Mouse (Mus musculus) lung, postnatal 0 days (tissue): ENCODE data around the gene Apba1.

Experiments used
- CTCF ChIP-seq: IDR thresholded peaks from 2 replicates; pipeline ENCODE4 v1.5.1; 2016; ENCODE audit warnings: antibody characterized with exemption, mild to moderate bottlenecking
- EP300 ChIP-seq: IDR thresholded peaks from 2 replicates; pipeline ENCODE4 v1.6.1; 2016; ENCODE audit warnings: antibody characterized with exemption, mild to moderate bottlenecking, control low read depth

DNA sequence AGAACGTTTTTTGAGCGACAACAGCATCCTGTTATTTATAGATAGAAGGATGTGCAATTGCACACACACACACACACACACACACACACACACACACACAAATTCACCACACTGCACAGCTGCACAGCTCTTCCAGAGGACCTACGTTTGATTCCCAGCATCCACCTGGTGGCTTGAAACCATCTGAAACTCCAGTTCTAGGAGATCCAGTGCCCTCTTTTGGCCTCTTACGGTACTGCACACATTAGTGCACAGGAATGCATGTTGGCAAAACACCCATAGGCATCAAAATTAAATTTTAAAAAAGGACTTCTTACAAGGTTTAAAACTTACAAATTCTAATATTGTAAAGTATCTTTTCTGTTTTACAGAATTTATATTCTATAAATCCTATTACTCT lies 99.4 kb downstream of the Apba1 start:
- TF ChIP-seq CTCF (peak; percentile 26; the same call in 1 of the 2 replicates), EP300 (no peak)
